23 mouse cellular contexts compared by ENCODE assay signal in the genomic region with DNA sequence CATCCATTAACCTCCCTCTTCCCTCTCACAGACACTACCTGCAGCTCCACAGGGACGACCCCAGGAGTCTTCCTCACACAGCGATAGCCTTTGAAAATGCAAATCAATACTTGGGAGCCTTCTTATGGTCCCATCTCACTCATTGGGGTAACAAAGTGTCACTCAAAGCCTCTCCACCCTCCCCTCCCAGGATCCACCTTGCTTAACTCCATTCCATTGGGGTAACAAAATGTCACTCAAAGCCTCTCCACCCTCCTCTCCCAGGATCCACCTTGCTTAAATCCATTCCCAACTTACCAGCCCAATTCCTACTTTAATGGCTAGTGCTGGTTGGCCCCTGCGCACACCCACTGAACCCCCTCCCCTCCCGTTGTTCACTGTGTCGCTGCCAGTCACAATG. TPM values are rescaled to one million over a fixed set of nuclear protein-coding genes. Genes with fewer than 3 reads are reported as not detected.
DNase-seq lines count a peak whose midpoint lies in the region; ATAC-seq and TF ChIP-seq lines count a peak whose summit lies in the region.
"Had no signal": no experiment of that assay in that cellular context is flagged by ENCODE, and none has a peak within 500 bp of the region (broad histone marks: within the 10 kb centered on the region; RNA-seq: fewer than 3 reads in every experiment).

No protein-coding gene starts in this region.

- peaks cover 34% of the 10 kb centered on the region for H3K36me3 ChIP-seq in forebrain, embryonic 10.5 days (replicated peaks)
- peaks cover 12% of the 10 kb centered on the region for H3K36me3 ChIP-seq in forebrain, postnatal 0 days (ENCODE audit: insufficient read depth)
- peaks cover 21% of the 10 kb centered on the region for H3K36me3 ChIP-seq in midbrain, postnatal 0 days (ENCODE audit: insufficient read depth, low read length)
- peaks cover 18% of the 10 kb centered on the region for H3K36me3 ChIP-seq in midbrain, embryonic 14.5 days (ENCODE audit: control insufficient read depth, insufficient read depth, low read length)
- H3K36me3 ChIP-seq: lung, embryonic 15.5 days had no signal

- H3K27me3 ChIP-seq in forebrain, embryonic 10.5 days (ENCODE audit: poor library complexity, severe bottlenecking): peaks cover 54% of the 10 kb centered on the region
- no peaks in the 10 kb centered on the region for H3K27me3 ChIP-seq in forebrain, postnatal 0 days (ENCODE audit: insufficient read depth, low read length)
- H3K27me3 ChIP-seq in midbrain, postnatal 0 days (ENCODE audit: insufficient read depth, low read length): 0 out of 2 replicates have a peak, but pooled peaks cover 5% of the 10 kb centered on the region
- no peaks in the 10 kb centered on the region for H3K27me3 ChIP-seq in midbrain, embryonic 14.5 days (ENCODE audit: control insufficient read depth, insufficient read depth, low read length)

- no peak for DNase-seq in forebrain, embryonic 10.5 days (ENCODE audit: extremely low spot score, low spot score)
- DNase-seq in forebrain, postnatal 0 days: no peak
- peak; percentile 22 for DNase-seq in midbrain, postnatal 0 days (ENCODE audit: low spot score)
- no peak for DNase-seq in midbrain, embryonic 14.5 days
- DNase-seq in brain, adult 2 months (ENCODE audit: low read depth, low spot score): peak; percentile 50
- DNase-seq in right cerebral cortex, postnatal 36 days (ENCODE audit: low spot score in 2 of 2): no peak
- no peak for DNase-seq in c-Kit-positive CD71-positive TER-119-positive erythroid progenitor cells, embryonic 14.5 days (ENCODE audit: low spot score)
- DNase-seq: adrenal gland, adult 8-10 months; gastrocnemius, postnatal 10 days; kidney, adult 11 months; layer of hippocampus, adult 9-11 months; lung, postnatal 36 days; right cerebral cortex, postnatal 14 days; spleen, adult 18-20 months had no signal

- under 1% methylated on average over 5 of the region's 5 CpGs for WGBS in forebrain, embryonic 10.5 days
- WGBS in forebrain, postnatal 0 days: 1% methylated on average over 5 of the region's 5 CpGs
- WGBS in midbrain, postnatal 0 days: 2% methylated on average over 5 of the region's 5 CpGs
- WGBS in midbrain, embryonic 14.5 days: 2% methylated on average over 5 of the region's 5 CpGs

- H3K9me3 ChIP-seq in forebrain, embryonic 10.5 days: peaks cover 9% of the 10 kb centered on the region; the same call in 1 of the 2 replicates
- no peaks in the 10 kb centered on the region for H3K9me3 ChIP-seq in forebrain, postnatal 0 days (ENCODE audit: low read length)
- H3K9me3 ChIP-seq in midbrain, postnatal 0 days (ENCODE audit: low read length): no peaks in the 10 kb centered on the region
- no peaks in the 10 kb centered on the region for H3K9me3 ChIP-seq in midbrain, embryonic 14.5 days (ENCODE audit: control insufficient read depth, low read length)
- H3K9me3 ChIP-seq: liver, embryonic 15.5 days; lung, embryonic 15.5 days had no signal

- no peak for ATAC-seq in forebrain, postnatal 0 days
- no peak for ATAC-seq in midbrain, postnatal 0 days (ENCODE audit: low FRiP score)
- ATAC-seq in midbrain, embryonic 14.5 days (ENCODE audit: low FRiP score, low TSS enrichment): no peak
- ATAC-seq: forebrain, embryonic 14.5 days had no signal

- no peak overlapping the region for H3K9ac ChIP-seq in forebrain, postnatal 0 days
- H3K9ac ChIP-seq in midbrain, postnatal 0 days (replicated peaks; ENCODE audit: low read length, poor library complexity, severe bottlenecking): no peak overlapping the region
- H3K9ac ChIP-seq in midbrain, embryonic 14.5 days (replicated peaks; ENCODE audit: low read length): no peak overlapping the region
- H3K9ac ChIP-seq: embryonic facial prominence, embryonic 12.5 days; kidney, embryonic 15.5 days; limb, embryonic 15.5 days; liver, embryonic 15.5 days; lung, embryonic 15.5 days had no signal

- peaks cover 49% of the 10 kb centered on the region for H3K4me1 ChIP-seq in forebrain, embryonic 10.5 days
- no peaks in the 10 kb centered on the region for H3K4me1 ChIP-seq in forebrain, postnatal 0 days (ENCODE audit: insufficient read depth)
- no peaks in the 10 kb centered on the region for H3K4me1 ChIP-seq in midbrain, postnatal 0 days (ENCODE audit: insufficient read depth, low read length)
- 0 out of 2 replicates have a peak, but pooled peaks cover 5% of the 10 kb centered on the region for H3K4me1 ChIP-seq in midbrain, embryonic 14.5 days (ENCODE audit: control insufficient read depth, insufficient read depth, low read length)

- no peak overlapping the region for H3K4me2 ChIP-seq in forebrain, postnatal 0 days (ENCODE audit: low read depth)
- no peak overlapping the region for H3K4me2 ChIP-seq in midbrain, postnatal 0 days (ENCODE audit: low read depth, low read length, poor library complexity, severe bottlenecking)
- no peak overlapping the region for H3K4me2 ChIP-seq in midbrain, embryonic 14.5 days (ENCODE audit: low read length)
- H3K4me2 ChIP-seq: embryonic facial prominence, embryonic 12.5 days; kidney, embryonic 15.5 days; limb, embryonic 15.5 days; liver, embryonic 15.5 days; lung, embryonic 15.5 days had no signal

- TF ChIP-seq CTCF in forebrain, postnatal 0 days (IDR thresholded peaks at IDR 0.05; ENCODE audit: low read depth): no peak
- no peak for TF ChIP-seq CTCF in midbrain, postnatal 0 days (IDR thresholded peaks at IDR 0.05)

- no peak overlapping the region for H3K27ac ChIP-seq in forebrain, embryonic 10.5 days
- no peak overlapping the region for H3K27ac ChIP-seq in forebrain, postnatal 0 days (ENCODE audit: low read depth, low read length)
- H3K27ac ChIP-seq in midbrain, postnatal 0 days (ENCODE audit: low read depth, low read length): no peak overlapping the region
- no peak overlapping the region for H3K27ac ChIP-seq in midbrain, embryonic 14.5 days (replicated peaks; ENCODE audit: low read depth, low read length)
- H3K27ac ChIP-seq: embryonic facial prominence, embryonic 12.5 days; heart, embryonic 10.5 days; kidney, embryonic 15.5 days; limb, embryonic 15.5 days; liver, embryonic 15.5 days; lung, embryonic 15.5 days had no signal

- H3K4me3 ChIP-seq in forebrain, embryonic 10.5 days: peak overlapping the region; percentile 19
- H3K4me3 ChIP-seq in forebrain, postnatal 0 days (ENCODE audit: low read depth, low read length): no peak overlapping the region
- H3K4me3 ChIP-seq in midbrain, postnatal 0 days (ENCODE audit: low read depth, low read length): no peak overlapping the region
- H3K4me3 ChIP-seq in midbrain, embryonic 14.5 days (replicated peaks; ENCODE audit: low read depth, low read length): no peak overlapping the region
- H3K4me3 ChIP-seq: embryonic facial prominence, embryonic 12.5 days; heart, embryonic 10.5 days; kidney, embryonic 15.5 days; limb, embryonic 15.5 days; liver, embryonic 15.5 days; lung, embryonic 15.5 days; megakaryocyte, embryonic 14.5 days had no signal

RNA-seq across cellular contexts. Expression of gene Fam98c, which starts 2.2 kb away (rescaled TPM):
- polyA plus RNA-seq in forebrain, embryonic 10.5 days (2016; fragmentation: Nextera tagmentation; extraction: Ambion mirVana): 11.5 and 11.7 TPM in 2 replicates
- 15.9 and 23.5 TPM in 2 replicates for total RNA-seq in forebrain, postnatal 0 days (2014; rRNA removed)
- 24.7 and 25.3 TPM in 2 replicates for polyA plus RNA-seq in forebrain, postnatal 0 days (2015; fragmentation: Nextera tagmentation; extraction: Ambion mirVana)
- 27.5 and 32.9 TPM in 2 replicates for total RNA-seq in midbrain, postnatal 0 days (2014; rRNA removed)
- polyA plus RNA-seq in midbrain, postnatal 0 days (2015; fragmentation: Nextera tagmentation; extraction: Ambion mirVana): 37.9 and 38.0 TPM in 2 replicates
- polyA plus RNA-seq in midbrain, embryonic 14.5 days (2014; fragmentation: Nextera tagmentation; extraction: Ambion mirVana): 17.7 and 21.3 TPM in 2 replicates

RNA-seq across cellular contexts. Expression of gene Ggn, which starts 11.7 kb away (rescaled TPM):
- 0.69 and 1.1 TPM in 2 replicates for polyA plus RNA-seq in forebrain, embryonic 10.5 days (2016; fragmentation: Nextera tagmentation; extraction: Ambion mirVana)
- total RNA-seq in forebrain, postnatal 0 days (2014; rRNA removed): 0.67 and 0.77 TPM in 2 replicates
- polyA plus RNA-seq in forebrain, postnatal 0 days (2015; fragmentation: Nextera tagmentation; extraction: Ambion mirVana): 0.39 and 0.40 TPM in 2 replicates
- 0.49 and 1.3 TPM in 2 replicates for total RNA-seq in midbrain, postnatal 0 days (2014; rRNA removed)
- polyA plus RNA-seq in midbrain, postnatal 0 days (2015; fragmentation: Nextera tagmentation; extraction: Ambion mirVana): 0.35 and 0.69 TPM in 2 replicates
- polyA plus RNA-seq in midbrain, embryonic 14.5 days (2014; fragmentation: Nextera tagmentation; extraction: Ambion mirVana): 0.32 and 0.55 TPM in 2 replicates
- total RNA-seq: monocyte, adult 5-6 weeks had no signal

RNA-seq across cellular contexts. Expression of gene Spred3, which starts 11.9 kb away (rescaled TPM):
- 4.4 and 5.4 TPM in 2 replicates for polyA plus RNA-seq in forebrain, embryonic 10.5 days (2016; fragmentation: Nextera tagmentation; extraction: Ambion mirVana)
- total RNA-seq in forebrain, postnatal 0 days (2014; rRNA removed): 19.0 and 29.0 TPM in 2 replicates
- polyA plus RNA-seq in forebrain, postnatal 0 days (2015; fragmentation: Nextera tagmentation; extraction: Ambion mirVana): 4.7 and 6.8 TPM in 2 replicates
- 33.3 and 35.0 TPM in 2 replicates for total RNA-seq in midbrain, postnatal 0 days (2014; rRNA removed)
- 10.4 and 13.1 TPM in 2 replicates for polyA plus RNA-seq in midbrain, postnatal 0 days (2015; fragmentation: Nextera tagmentation; extraction: Ambion mirVana)
- 9.4 and 11.2 TPM in 2 replicates for polyA plus RNA-seq in midbrain, embryonic 14.5 days (2014; fragmentation: Nextera tagmentation; extraction: Ambion mirVana)

RNA-seq across cellular contexts. Expression of gene Psmd8, which starts 22.2 kb away (rescaled TPM):
- polyA plus RNA-seq in forebrain, embryonic 10.5 days (2016; fragmentation: Nextera tagmentation; extraction: Ambion mirVana): 290 and 304 TPM in 2 replicates
- 245 and 253 TPM in 2 replicates for total RNA-seq in forebrain, postnatal 0 days (2014; rRNA removed)
- 292 and 338 TPM in 2 replicates for polyA plus RNA-seq in forebrain, postnatal 0 days (2015; fragmentation: Nextera tagmentation; extraction: Ambion mirVana)
- 289 and 329 TPM in 2 replicates for total RNA-seq in midbrain, postnatal 0 days (2014; rRNA removed)
- polyA plus RNA-seq in midbrain, postnatal 0 days (2015; fragmentation: Nextera tagmentation; extraction: Ambion mirVana): 286 and 292 TPM in 2 replicates
- 290 and 302 TPM in 2 replicates for polyA plus RNA-seq in midbrain, embryonic 14.5 days (2014; fragmentation: Nextera tagmentation; extraction: Ambion mirVana)

RNA-seq across cellular contexts. Expression of gene Rasgrp4, which starts 23.6 kb away (rescaled TPM):
- polyA plus RNA-seq in forebrain, embryonic 10.5 days (2016; fragmentation: Nextera tagmentation; extraction: Ambion mirVana): 0.58 and 0.88 TPM in 2 replicates
- 1.8 and 4.0 TPM in 2 replicates for total RNA-seq in forebrain, postnatal 0 days (2014; rRNA removed)
- polyA plus RNA-seq in forebrain, postnatal 0 days (2015; fragmentation: Nextera tagmentation; extraction: Ambion mirVana): 0.84 and 1.3 TPM in 2 replicates
- total RNA-seq in midbrain, postnatal 0 days (2014; rRNA removed): 0.80 and 2.2 TPM in 2 replicates
- 0.79 and 1.1 TPM in 2 replicates for polyA plus RNA-seq in midbrain, postnatal 0 days (2015; fragmentation: Nextera tagmentation; extraction: Ambion mirVana)
- 0.70 and 0.86 TPM in 2 replicates for polyA plus RNA-seq in midbrain, embryonic 14.5 days (2014; fragmentation: Nextera tagmentation; extraction: Ambion mirVana)

Comparison
In these comparisons a context has a peak if more than half of its experiments do, and no peak if none do; other contexts are left out.
1. DNase-seq: peak in midbrain, postnatal 0 days (single experiment) and brain, adult 2 months (single experiment); none in forebrain, embryonic 10.5 days (single experiment), forebrain, postnatal 0 days (single experiment), midbrain, embryonic 14.5 days (single experiment), right cerebral cortex, postnatal 36 days (0 of 2) and c-Kit-positive CD71-positive TER-119-positive erythroid progenitor cells, embryonic 14.5 days (single experiment).